Mouse (Mus musculus): ENCODE results near the gene Dnlz.

The Dnlz gene

GRCm38 (mm10) chr2:26300161-26300807 is 51.6 kb downstream of the Dnlz start:
- POLR2A ChIA-PET = interaction anchor here in 3 of 4 experiments (0.5 to 1.9 kb wide), 17 partner anchors 15 to 304 kb away, joined by 3 to 6 read pairs (median 4); partner anchors contain the start of genes Gpsm1 (in 2 of the 3), Agpat2 (in 1 of the 3) and Dnlz (in 1 of the 3)
- CTCF ChIA-PET = interaction anchor here (0.6 to 6.6 kb wide), 31 partner anchors 9 to 358 kb away, joined by 3 to 34 read pairs (median 4); partner anchors contain the start of genes Inpp5e (in 4 of the 4), Dnlz (in 2 of the 4) and Gpsm1 (in 1 of the 4)

- ChIA-PET CTCF (interaction anchor here in 3 of 4 experiments (0.5 to 6.6 kb wide), 22 partner anchors 14 to 603 kb away, joined by 3 to 34 read pairs (median 4); partner anchors contain the start of gene Inpp5e (in 1 of the 3)), POLR2A (interaction anchor here in 3 of 4 experiments (0.6 to 2.0 kb wide), 14 partner anchors 10 to 342 kb away, joined by 3 to 8 read pairs (median 4); partner anchors contain the start of genes Gpsm1 (in 2 of the 3), Qsox2 (in 1 of the 3) and Sec16a (in 1 of the 3))
Measured at GRCm38 (mm10) chr2:26299336-26299735, 52.6 kb downstream of the Dnlz start.

- CTCF ChIA-PET = interaction anchor here in 3 of 4 experiments (0.6 to 6.6 kb wide), 22 partner anchors 11 to 603 kb away, joined by 3 to 34 read pairs (median 4); partner anchors contain the start of genes Inpp5e (in 1 of the 3) and Sec16a (in 1 of the 3)
- POLR2A ChIA-PET = interaction anchor here in 3 of 4 experiments (0.6 to 2.0 kb wide), 19 partner anchors 11 to 444 kb away, joined by 3 to 8 read pairs (median 4); partner anchors contain the start of genes Gpsm1 (in 2 of the 3), Qsox2 (in 1 of the 3) and Sec16a (in 1 of the 3)
Measured at GRCm38 (mm10) chr2:26298856-26299230, 53.1 kb downstream of the Dnlz start.

- ChIA-PET POLR2A (interaction anchor here in 3 of 4 experiments (0.6 to 2.0 kb wide), 17 partner anchors 11 to 443 kb away, joined by 3 to 8 read pairs (median 4); partner anchors contain the start of genes Gpsm1 (in 1 of the 3), Qsox2 (in 1 of the 3) and Sec16a (in 1 of the 3)), CTCF (interaction anchor here (0.6 to 6.6 kb wide), 21 partner anchors 12 to 602 kb away, joined by 3 to 34 read pairs (median 4); partner anchors contain the start of genes Inpp5e (in 1 of the 4) and Sec16a (in 1 of the 4))
Measured at GRCm38 (mm10) chr2:26298208-26298855, 53.6 kb downstream of the Dnlz start.

All from embryonic stem cell, embryonic (primary cell).